Mouse (Mus musculus) liver, embryonic 11.5 days (tissue): ENCODE data around the gene Phykpl. TPM values are rescaled to one million over a fixed set of nuclear protein-coding genes. Genes with fewer than 3 reads are reported as not detected.

Experiments used
- polyA plus RNA-seq: library from polyadenylated mRNA; unstranded; fragments of >200 nt; fragmentation: Nextera tagmentation; extraction: Ambion mirVana; gene quantifications from 2 replicates; pipeline ENCODE4 v1.2.1, GENCODE M21; 2014

Gene Phykpl
- polyA plus RNA-seq, 1 experiment from 2014 or later, result 28.6 TPM

Other genes starting within 250 kb of the Phykpl start
- gene Hnrnpab, start 22.1 kb downstream of the Phykpl start, polyA plus RNA-seq, result 552 and 577 TPM in 2 replicates
- 347 and 349 TPM in 2 replicates for gene Nhp2, start 35.0 kb downstream of the Phykpl start, polyA plus RNA-seq
- gene Rmnd5b, start 51.1 kb downstream of the Phykpl start, polyA plus RNA-seq, result 47.8 and 52.2 TPM in 2 replicates
- 7.2 and 7.9 TPM in 2 replicates for gene N4bp3, start 66.1 kb downstream of the Phykpl start, polyA plus RNA-seq
- 1.3 and 1.5 TPM in 2 replicates for gene D930048N14Rik, start 66.2 kb downstream of the Phykpl start, polyA plus RNA-seq
- 60.4 and 66.0 TPM in 2 replicates for gene 0610009B22Rik, start 104.1 kb downstream of the Phykpl start, polyA plus RNA-seq
- gene Sec24a, start 178.9 kb downstream of the Phykpl start, polyA plus RNA-seq, result 16.8 and 18.1 TPM in 2 replicates
- gene Sar1b, start 178.9 kb downstream of the Phykpl start, polyA plus RNA-seq, result 110 and 122 TPM in 2 replicates